Mouse (Mus musculus): ENCODE results near the gene Spns2. TPM values are rescaled to one million over a fixed set of nuclear protein-coding genes. Genes with fewer than 3 reads are reported as not detected.
A peak's percentile ranks its signal among the peaks of the same experiment; 100 is the strongest.

The Spns2 gene
- polyA plus RNA-seq, 1 experiment from 2014 or later, result 11.1 TPM

DNA sequence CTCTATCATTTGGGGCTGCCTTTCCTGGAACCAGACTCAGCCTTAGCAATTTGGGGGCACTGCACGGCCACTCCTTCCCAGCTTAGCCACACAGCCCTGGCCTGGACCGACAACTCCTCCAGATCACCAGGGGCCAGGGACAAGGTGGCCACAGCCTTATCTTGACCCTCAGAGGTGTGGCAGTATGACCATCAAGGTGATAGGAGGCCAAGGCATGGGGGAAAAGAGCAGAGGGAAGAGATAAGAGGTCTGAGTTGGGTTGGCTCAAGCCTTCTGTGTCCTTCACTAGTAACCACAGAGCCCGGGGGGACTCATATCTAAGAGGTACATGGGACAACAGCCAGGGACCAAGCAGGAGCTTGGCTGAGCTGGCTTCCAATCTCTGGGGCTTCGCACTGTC, 7.8 kb downstream of the Spns2 start:
- peaks cover 12% of the 10 kb centered on the region for H3K4me1 ChIP-seq (ENCODE audit: insufficient read depth, low read depth, low read length)
- no peaks in the 10 kb centered on the region for H3K36me3 ChIP-seq (ENCODE audit: insufficient read depth, low read length)
- no peak overlapping the region for H3K27ac ChIP-seq (ENCODE audit: low read length)
- no peaks in the 10 kb centered on the region for H3K9me3 ChIP-seq (ENCODE audit: low read length)
- DNase-seq (ENCODE audit: low spot score) (no peak), ATAC-seq (no peak)
- H3K4me2 ChIP-seq (replicated peaks; ENCODE audit: low read depth, low read length), result no peak overlapping the region
- no peak overlapping the region for H3K9ac ChIP-seq (replicated peaks; ENCODE audit: low read depth)
- no peak overlapping the region for H3K4me3 ChIP-seq (ENCODE audit: low read depth, low read length)
- WGBS, result 76% methylated on average over 4 of the region's 4 CpGs
- no peaks in the 10 kb centered on the region for H3K27me3 ChIP-seq (replicated peaks; ENCODE audit: insufficient read depth, low read length)
- TF ChIP-seq EP300 (IDR thresholded peaks at IDR 0.05), result no peak
- no peak for TF ChIP-seq CTCF (IDR thresholded peaks at IDR 0.05)

DNA sequence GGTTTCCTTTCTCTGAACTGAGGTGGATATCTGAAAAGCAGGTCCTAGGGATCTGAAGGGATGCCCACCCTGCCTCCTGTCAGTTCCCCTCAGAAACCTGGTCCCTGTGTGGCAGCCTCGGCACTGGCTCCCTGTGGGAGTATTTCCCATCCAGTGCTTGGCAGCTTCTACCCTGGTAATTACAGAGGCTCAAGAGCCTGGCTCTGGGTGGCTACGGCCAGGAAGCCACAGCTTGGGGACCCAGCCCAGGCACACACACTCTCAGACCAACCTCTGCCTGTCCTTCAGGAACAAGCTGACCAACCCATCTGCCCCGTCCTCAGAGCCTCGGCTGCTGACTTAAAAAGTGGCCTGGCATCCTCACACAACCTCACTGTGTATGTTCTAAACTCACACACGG, 8.4 kb downstream of the Spns2 start:
- TF ChIP-seq EP300 (IDR thresholded peaks at IDR 0.05) (no peak), CTCF (IDR thresholded peaks at IDR 0.05) (no peak)
- no peak overlapping the region for H3K27ac ChIP-seq (ENCODE audit: low read length)
- ATAC-seq (no peak), DNase-seq (ENCODE audit: low spot score) (no peak)
- peaks cover 15% of the 10 kb centered on the region for H3K4me1 ChIP-seq (ENCODE audit: insufficient read depth, low read depth, low read length)
- H3K9me3 ChIP-seq (ENCODE audit: low read length), result no peaks in the 10 kb centered on the region
- H3K36me3 ChIP-seq (ENCODE audit: insufficient read depth, low read length), result no peaks in the 10 kb centered on the region
- no peaks in the 10 kb centered on the region for H3K27me3 ChIP-seq (replicated peaks; ENCODE audit: insufficient read depth, low read length)
- H3K9ac ChIP-seq (replicated peaks; ENCODE audit: low read depth), result no peak overlapping the region
- WGBS, result 61% methylated on average over 5 of the region's 5 CpGs
- no peak overlapping the region for H3K4me3 ChIP-seq (ENCODE audit: low read depth, low read length)
- H3K4me2 ChIP-seq (replicated peaks; ENCODE audit: low read depth, low read length), result no peak overlapping the region

DNA sequence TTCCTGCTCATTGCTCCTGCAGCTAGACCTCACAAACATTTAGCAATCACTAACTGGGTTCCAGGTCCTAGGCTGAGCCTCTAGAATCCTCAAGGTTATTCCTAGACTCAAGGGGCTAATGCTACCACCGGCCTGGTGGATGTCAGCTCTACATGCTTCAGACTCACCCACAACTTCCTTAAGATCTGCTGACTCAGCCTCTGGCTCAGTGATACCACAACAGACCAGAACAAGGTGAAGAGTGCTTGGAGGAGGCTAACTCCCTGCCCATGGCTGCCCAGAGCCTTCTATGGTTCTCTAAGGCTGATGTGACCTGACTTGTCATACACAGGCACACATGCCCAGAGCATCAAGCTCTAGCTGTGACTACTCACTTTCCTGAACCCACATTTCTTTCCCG, 10.2 kb downstream of the Spns2 start:
- Histone ChIP-seq H3K9me3 (ENCODE audit: low read length) (no peaks in the 10 kb centered on the region), H3K4me3 (ENCODE audit: low read depth, low read length) (no peak overlapping the region), H3K27me3 (replicated peaks; ENCODE audit: insufficient read depth, low read length) (no peaks in the 10 kb centered on the region), H3K36me3 (ENCODE audit: insufficient read depth, low read length) (no peaks in the 10 kb centered on the region), H3K9ac (replicated peaks; ENCODE audit: low read depth) (no peak overlapping the region), H3K4me2 (replicated peaks; ENCODE audit: low read depth, low read length) (no peak overlapping the region), H3K4me1 (ENCODE audit: insufficient read depth, low read depth, low read length) (peaks cover 17% of the 10 kb centered on the region), H3K27ac (ENCODE audit: low read length) (no peak overlapping the region)
- 69% methylated on average over 2 of the region's 2 CpGs for WGBS
- DNase-seq (ENCODE audit: low spot score), result no peak
- TF ChIP-seq CTCF (IDR thresholded peaks at IDR 0.05) (no peak), EP300 (IDR thresholded peaks at IDR 0.05) (no peak)
- ATAC-seq, result no peak

DNA sequence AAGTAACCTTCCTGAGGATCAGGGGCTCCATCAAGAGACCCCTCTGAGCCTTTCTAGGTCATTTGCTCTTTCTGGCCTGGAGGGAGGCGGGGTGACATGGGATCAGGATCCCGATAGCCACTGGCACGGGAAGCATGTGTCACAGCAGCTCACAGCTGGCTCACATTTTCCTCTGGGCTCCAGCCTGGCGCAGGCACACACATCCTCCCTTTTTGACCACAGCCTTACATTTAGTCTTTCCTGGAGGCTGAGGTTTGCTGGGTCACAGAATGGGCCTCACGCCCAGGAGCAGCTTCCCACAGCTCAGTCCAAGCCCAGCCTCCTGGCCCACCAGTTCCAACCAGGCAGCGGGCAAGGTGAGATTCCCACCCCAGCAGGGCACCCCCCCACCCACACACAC, 11.5 kb downstream of the Spns2 start:
- peak; percentile 18; the same call in 1 of the 2 replicates for ATAC-seq
- no peak overlapping the region for H3K4me2 ChIP-seq (replicated peaks; ENCODE audit: low read depth, low read length)
- H3K36me3 ChIP-seq (ENCODE audit: insufficient read depth, low read length), result no peaks in the 10 kb centered on the region
- H3K4me3 ChIP-seq (ENCODE audit: low read depth, low read length), result no peak overlapping the region
- H3K4me1 ChIP-seq (ENCODE audit: insufficient read depth, low read depth, low read length), result peaks cover 14% of the 10 kb centered on the region
- no peak overlapping the region for H3K9ac ChIP-seq (replicated peaks; ENCODE audit: low read depth)
- H3K27me3 ChIP-seq (replicated peaks; ENCODE audit: insufficient read depth, low read length), result no peaks in the 10 kb centered on the region
- no peak for DNase-seq (ENCODE audit: low spot score)
- TF ChIP-seq CTCF (IDR thresholded peaks at IDR 0.05) (no peak), EP300 (IDR thresholded peaks at IDR 0.05) (no peak)
- no peaks in the 10 kb centered on the region for H3K9me3 ChIP-seq (ENCODE audit: low read length)
- 37% methylated on average over 6 of the region's 6 CpGs for WGBS
- H3K27ac ChIP-seq (ENCODE audit: low read length), result peak overlapping the region; percentile 11; the same call in 1 of the 2 replicates

DNA sequence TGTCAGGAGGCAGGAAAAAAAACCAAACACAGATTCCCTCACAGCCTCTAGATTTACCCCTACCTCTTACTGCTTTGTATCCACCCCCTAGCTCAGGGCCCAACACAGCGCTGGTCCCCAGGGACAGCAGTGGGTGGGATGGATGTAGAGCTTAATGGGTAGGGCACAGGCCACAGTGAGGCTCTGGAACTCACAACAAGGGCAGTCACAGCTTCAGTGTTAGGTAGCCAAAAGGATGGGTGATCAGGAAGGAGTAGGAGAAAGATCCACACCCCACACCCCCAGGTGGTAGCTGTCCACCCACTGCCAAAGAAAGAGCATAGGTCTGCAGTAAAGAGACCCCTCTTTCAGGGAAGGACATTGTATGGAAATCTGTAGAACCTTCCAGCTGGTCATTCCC, 12.1 kb downstream of the Spns2 start:
- DNase-seq (ENCODE audit: low spot score) (no peak), ATAC-seq (no peak)
- Histone ChIP-seq H3K36me3 (ENCODE audit: insufficient read depth, low read length) (no peaks in the 10 kb centered on the region), H3K4me1 (ENCODE audit: insufficient read depth, low read depth, low read length) (peaks cover 10% of the 10 kb centered on the region; the same call in 1 of the 2 replicates), H3K9me3 (ENCODE audit: low read length) (no peaks in the 10 kb centered on the region), H3K4me2 (replicated peaks; ENCODE audit: low read depth, low read length) (no peak overlapping the region), H3K4me3 (ENCODE audit: low read depth, low read length) (no peak overlapping the region), H3K9ac (replicated peaks; ENCODE audit: low read depth) (no peak overlapping the region), H3K27me3 (replicated peaks; ENCODE audit: insufficient read depth, low read length) (no peaks in the 10 kb centered on the region), H3K27ac (ENCODE audit: low read length) (0 out of 2 replicates have a peak overlapping the region, but pooled peaks have one; percentile 14)
- WGBS, result 85% methylated on average over 1 of the region's 1 CpGs
- TF ChIP-seq CTCF (IDR thresholded peaks at IDR 0.05) (no peak), EP300 (IDR thresholded peaks at IDR 0.05) (no peak)

DNA sequence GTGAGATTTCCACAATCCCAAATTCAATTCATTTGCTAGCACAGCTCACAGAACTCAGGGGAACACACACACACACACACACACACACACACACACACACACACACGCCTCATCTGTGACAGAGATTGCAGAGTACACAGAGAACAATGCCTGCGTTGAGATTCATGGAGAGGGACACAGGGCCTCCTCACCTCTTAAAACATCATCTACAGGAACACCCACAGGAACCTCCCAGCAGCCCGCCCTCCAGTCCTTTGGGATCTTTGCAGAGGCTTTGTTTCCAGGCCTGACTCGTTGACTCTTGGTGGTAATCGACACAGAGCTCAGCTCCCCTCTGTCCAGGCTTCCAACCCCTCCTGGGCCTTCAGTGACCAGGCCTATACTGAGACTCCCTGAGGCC, 12.5 kb downstream of the Spns2 start:
- Histone ChIP-seq H3K27ac (ENCODE audit: low read length) (0 out of 2 replicates have a peak overlapping the region, but pooled peaks have one; percentile 14), H3K4me3 (ENCODE audit: low read depth, low read length) (no peak overlapping the region), H3K9me3 (ENCODE audit: low read length) (no peaks in the 10 kb centered on the region), H3K27me3 (replicated peaks; ENCODE audit: insufficient read depth, low read length) (no peaks in the 10 kb centered on the region), H3K4me2 (replicated peaks; ENCODE audit: low read depth, low read length) (no peak overlapping the region), H3K36me3 (ENCODE audit: insufficient read depth, low read length) (no peaks in the 10 kb centered on the region), H3K9ac (replicated peaks; ENCODE audit: low read depth) (no peak overlapping the region), H3K4me1 (ENCODE audit: insufficient read depth, low read depth, low read length) (peaks cover 13% of the 10 kb centered on the region)
- no peak for ATAC-seq
- TF ChIP-seq CTCF (IDR thresholded peaks at IDR 0.05), result no peak
- no peak for TF ChIP-seq EP300 (IDR thresholded peaks at IDR 0.05)
- 25% methylated on average over 5 of the region's 5 CpGs for WGBS
- no peak for DNase-seq (ENCODE audit: low spot score)

DNA sequence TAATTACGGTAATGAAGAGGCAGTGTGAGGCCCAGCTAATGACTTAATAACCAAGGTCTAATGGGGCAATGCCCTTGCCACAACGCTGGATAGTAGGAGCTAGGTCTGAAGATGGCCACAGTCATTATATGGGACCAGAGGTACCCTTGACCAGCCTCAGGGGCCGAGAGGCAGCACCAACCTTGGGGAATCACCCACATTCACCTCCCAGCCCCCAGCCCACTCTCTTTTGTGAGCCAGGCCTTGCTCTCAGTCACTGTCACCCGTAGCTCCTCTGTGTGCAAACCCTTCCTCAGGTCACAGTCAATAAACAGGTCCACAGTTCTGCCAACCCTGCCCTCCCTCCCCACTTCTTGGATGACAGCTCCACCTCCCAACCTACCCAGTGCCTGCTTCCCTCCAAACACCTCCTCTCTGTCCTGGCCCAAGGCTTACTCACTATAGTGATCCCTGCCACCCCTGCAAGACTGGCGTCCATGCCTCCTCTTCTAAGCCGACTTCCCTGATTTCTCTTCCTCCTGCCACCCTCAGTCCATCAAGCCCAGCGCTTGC, 13.6 kb downstream of the Spns2 start:
- H3K9ac ChIP-seq (replicated peaks; ENCODE audit: low read depth), result no peak overlapping the region
- H3K36me3 ChIP-seq (ENCODE audit: insufficient read depth, low read length), result no peaks in the 10 kb centered on the region
- H3K4me2 ChIP-seq (replicated peaks; ENCODE audit: low read depth, low read length), result no peak overlapping the region
- DNase-seq (ENCODE audit: low spot score) (no peak), ATAC-seq (no peak)
- peaks cover 16% of the 10 kb centered on the region for H3K4me1 ChIP-seq (ENCODE audit: insufficient read depth, low read depth, low read length)
- H3K27me3 ChIP-seq (replicated peaks; ENCODE audit: insufficient read depth, low read length), result no peaks in the 10 kb centered on the region
- H3K4me3 ChIP-seq (ENCODE audit: low read depth, low read length), result no peak overlapping the region
- no peak for TF ChIP-seq EP300 (IDR thresholded peaks at IDR 0.05)
- TF ChIP-seq CTCF (IDR thresholded peaks at IDR 0.05), result no peak
- H3K9me3 ChIP-seq (ENCODE audit: low read length), result no peaks in the 10 kb centered on the region
- WGBS, result 83% methylated on average over 7 of the region's 7 CpGs
- no peak overlapping the region for H3K27ac ChIP-seq (ENCODE audit: low read length)

Data from lung, postnatal 0 days (tissue).